Mouse (Mus musculus) granulocyte monocyte progenitor cell, adult 5-6 weeks (primary cell): ENCODE measurements at regions not wholly inside any gene's neighbourhood (a gene's known extent, or its start where the extent isn't known, plus 50 kb on each side); places are given as distances from the start of the nearest gene placed in this dataset.

Source experiments
- ATAC-seq: replicated peaks from 2 replicates; pipeline ENCODE4 v1.8.0; 2016; ENCODE audit warnings: mild to moderate bottlenecking, moderate TSS enrichment, inconsistent platforms; ENCODE audit not compliant: poor library complexity, severe bottlenecking

- ATAC-seq: peak; percentile 80
Measured at GRCm38 (mm10) chr10:104255250-104255649, 61.4 kb downstream of the Gm4340 start.

GRCm38 (mm10) chr10:104274841-104275240, 81.0 kb downstream of the Gm4340 start:
- no peak for ATAC-seq

- ATAC-seq: no peak
Measured at GRCm38 (mm10) chr10:104299146-104299545, 105.3 kb downstream of the Gm4340 start.
